Mouse (Mus musculus) adrenal gland, postnatal 14 days (tissue): ENCODE measurements around the gene Gm49354. TPM values are rescaled to one million over a fixed set of nuclear protein-coding genes. Genes with fewer than 3 reads are reported as not detected.

Experiments
- total RNA-seq: library from RNA; stranded (reverse); gene quantifications from 2 replicates; pipeline ENCODE4 v1.2.3, GENCODE M21; 2021

Gene Gm49354
- total RNA-seq, 1 experiment from 2014 or later, result not detected

Other genes with a start within 250 kb of the Gm49354 start
- gene Agtpbp1, start 197.0 kb downstream of the Gm49354 start, total RNA-seq, result 29.6 and 32.2 TPM in 2 replicates
- gene Naa35, start 197.0 kb downstream of the Gm49354 start, total RNA-seq, result 58.4 and 60.0 TPM in 2 replicates
- gene Golm1, start 106.4 kb downstream of the Gm49354 start, total RNA-seq, result 10.7 and 13.7 TPM in 2 replicates
- not detected in 2 replicates for gene 4921517D22Rik, start 88.1 kb downstream of the Gm49354 start, total RNA-seq
- gene Spata31d1a, start 71.9 kb downstream of the Gm49354 start, total RNA-seq, result not detected in 2 replicates
- not detected in 2 replicates for gene Spata31d1b, start 70.0 kb downstream of the Gm49354 start, total RNA-seq
- gene Spata31d1d, start 50.5 kb downstream of the Gm49354 start, total RNA-seq, result not detected in 2 replicates
- not detected in 2 replicates for gene 1700014D04Rik, start 35.5 kb downstream of the Gm49354 start, total RNA-seq
- 136 and 140 TPM in 2 replicates for gene Isca1, start 12.4 kb downstream of the Gm49354 start, total RNA-seq
- 67.8 and 79.4 TPM in 2 replicates for gene Tut7, start 40.9 kb upstream of the Gm49354 start, total RNA-seq